Mouse (Mus musculus): ENCODE data around the gene Hnf1b. TPM values are rescaled to one million over a fixed set of nuclear protein-coding genes. Genes with fewer than 3 reads are reported as not detected.
A peak's percentile ranks its signal among the peaks of the same experiment; 100 is the strongest.

Hnf1b gene
- polyA plus RNA-seq, 1 experiment from 2014 or later = 15.1 TPM

- H3K4me2 ChIP-seq (ENCODE audit: low read length) = peak overlapping the region; percentile 31
- H3K27me3 ChIP-seq (replicated peaks; ENCODE audit: control insufficient read depth, insufficient read depth, low read length) = peaks cover 69% of the 10 kb centered on the region
- no peaks in the 10 kb centered on the region for H3K9me3 ChIP-seq (ENCODE audit: control insufficient read depth, low read length)
- under 1% methylated on average over 24 of the region's 24 CpGs for WGBS
- DNase-seq (ENCODE audit: low spot score) (peak; percentile 80), ATAC-seq (replicated peaks; ENCODE audit: low FRiP score, low TSS enrichment, low read depth) (0 out of 2 replicates have a peak, but pooled peaks have one; percentile 15)
- H3K36me3 ChIP-seq (ENCODE audit: control insufficient read depth, insufficient read depth, low read length) = no peaks in the 10 kb centered on the region
- H3K4me1 ChIP-seq (replicated peaks; ENCODE audit: control insufficient read depth, insufficient read depth, low read length) = 0 out of 2 replicates have a peak, but pooled peaks cover 2% of the 10 kb centered on the region
- peak overlapping the region; percentile 40 for H3K9ac ChIP-seq (ENCODE audit: low read length)
- peak overlapping the region; percentile 33; the same call in 1 of the 2 replicates for H3K27ac ChIP-seq (ENCODE audit: low read depth)
- peak overlapping the region; percentile 37 for H3K4me3 ChIP-seq (ENCODE audit: low read depth, low read length)
Observed at GRCm38 (mm10) chr11:83850586-83851272, 866 bp downstream of the Hnf1b start.

GRCm38 (mm10) chr11:83851273-83852015 is 1.6 kb downstream of the Hnf1b start:
- H3K9ac ChIP-seq (ENCODE audit: low read length) = peak overlapping the region; percentile 40
- H3K27me3 ChIP-seq (replicated peaks; ENCODE audit: control insufficient read depth, insufficient read depth, low read length) = peaks cover 76% of the 10 kb centered on the region
- ATAC-seq (replicated peaks; ENCODE audit: low FRiP score, low TSS enrichment, low read depth) = 0 out of 2 replicates have a peak, but pooled peaks have one; percentile 29
- peak overlapping the region; percentile 37 for H3K4me3 ChIP-seq (ENCODE audit: low read depth, low read length)
- under 1% methylated on average over 36 of the region's 36 CpGs for WGBS
- 0 out of 2 replicates have a peak, but pooled peaks cover 2% of the 10 kb centered on the region for H3K4me1 ChIP-seq (replicated peaks; ENCODE audit: control insufficient read depth, insufficient read depth, low read length)
- no peaks in the 10 kb centered on the region for H3K36me3 ChIP-seq (ENCODE audit: control insufficient read depth, insufficient read depth, low read length)
- peak overlapping the region; percentile 77 for H3K27ac ChIP-seq (ENCODE audit: low read depth)
- H3K9me3 ChIP-seq (ENCODE audit: control insufficient read depth, low read length) = no peaks in the 10 kb centered on the region
- peak overlapping the region; percentile 31 for H3K4me2 ChIP-seq (ENCODE audit: low read length)
- DNase-seq (ENCODE audit: low spot score) = peak; percentile 76

GRCm38 (mm10) chr11:83852016-83852355 is 2.1 kb downstream of the Hnf1b start:
- H3K9ac ChIP-seq (ENCODE audit: low read length) = peak overlapping the region; percentile 40
- H3K4me1 ChIP-seq (replicated peaks; ENCODE audit: control insufficient read depth, insufficient read depth, low read length) = 0 out of 2 replicates have a peak, but pooled peaks cover 2% of the 10 kb centered on the region
- peak overlapping the region; percentile 37 for H3K4me3 ChIP-seq (ENCODE audit: low read depth, low read length)
- WGBS = under 1% methylated on average over 24 of the region's 24 CpGs
- peak overlapping the region; percentile 77 for H3K27ac ChIP-seq (ENCODE audit: low read depth)
- no peaks in the 10 kb centered on the region for H3K36me3 ChIP-seq (ENCODE audit: control insufficient read depth, insufficient read depth, low read length)
- ATAC-seq (replicated peaks; ENCODE audit: low FRiP score, low TSS enrichment, low read depth) = peak; percentile 36; the same call in 1 of the 2 replicates
- no peak for DNase-seq (ENCODE audit: low spot score)
- peak overlapping the region; percentile 31 for H3K4me2 ChIP-seq (ENCODE audit: low read length)
- H3K9me3 ChIP-seq (ENCODE audit: control insufficient read depth, low read length) = no peaks in the 10 kb centered on the region
- peaks cover 80% of the 10 kb centered on the region for H3K27me3 ChIP-seq (replicated peaks; ENCODE audit: control insufficient read depth, insufficient read depth, low read length)

- WGBS = under 1% methylated on average over 38 of the region's 38 CpGs
- Histone ChIP-seq H3K27me3 (replicated peaks; ENCODE audit: control insufficient read depth, insufficient read depth, low read length) (peaks cover 83% of the 10 kb centered on the region), H3K9me3 (ENCODE audit: control insufficient read depth, low read length) (no peaks in the 10 kb centered on the region), H3K9ac (ENCODE audit: low read length) (peak overlapping the region; percentile 48), H3K4me2 (ENCODE audit: low read length) (peak overlapping the region; percentile 38), H3K36me3 (ENCODE audit: control insufficient read depth, insufficient read depth, low read length) (no peaks in the 10 kb centered on the region), H3K4me1 (replicated peaks; ENCODE audit: control insufficient read depth, insufficient read depth, low read length) (0 out of 2 replicates have a peak, but pooled peaks cover 2% of the 10 kb centered on the region), H3K27ac (ENCODE audit: low read depth) (peak overlapping the region; percentile 77), H3K4me3 (ENCODE audit: low read depth, low read length) (peak overlapping the region; percentile 37)
- ATAC-seq (replicated peaks; ENCODE audit: low FRiP score, low TSS enrichment, low read depth) (peak; percentile 34), DNase-seq (ENCODE audit: low spot score) (peak; percentile 84)
Observed at GRCm38 (mm10) chr11:83852501-83853211, 2.8 kb downstream of the Hnf1b start.

- Histone ChIP-seq H3K4me1 (replicated peaks; ENCODE audit: control insufficient read depth, insufficient read depth, low read length) (0 out of 2 replicates have a peak, but pooled peaks cover 2% of the 10 kb centered on the region), H3K36me3 (ENCODE audit: control insufficient read depth, insufficient read depth, low read length) (no peaks in the 10 kb centered on the region), H3K9me3 (ENCODE audit: control insufficient read depth, low read length) (no peaks in the 10 kb centered on the region), H3K4me3 (ENCODE audit: low read depth, low read length) (peak overlapping the region; percentile 37), H3K27ac (ENCODE audit: low read depth) (peak overlapping the region; percentile 77), H3K4me2 (ENCODE audit: low read length) (peak overlapping the region; percentile 38), H3K9ac (ENCODE audit: low read length) (peak overlapping the region; percentile 48), H3K27me3 (replicated peaks; ENCODE audit: control insufficient read depth, insufficient read depth, low read length) (peaks cover 80% of the 10 kb centered on the region)
- under 1% methylated on average over 33 of the region's 33 CpGs for WGBS
- no peak for ATAC-seq (replicated peaks; ENCODE audit: low FRiP score, low TSS enrichment, low read depth)
- DNase-seq (ENCODE audit: low spot score) = no peak
Observed at GRCm38 (mm10) chr11:83853221-83853792, 3.4 kb downstream of the Hnf1b start.

GRCm38 (mm10) chr11:83854091-83854490 is 4.2 kb downstream of the Hnf1b start:
- Histone ChIP-seq H3K4me3 (ENCODE audit: low read depth, low read length) (peak overlapping the region; percentile 37), H3K4me2 (ENCODE audit: low read length) (peak overlapping the region; percentile 38), H3K27me3 (replicated peaks; ENCODE audit: control insufficient read depth, insufficient read depth, low read length) (peaks cover 76% of the 10 kb centered on the region), H3K36me3 (ENCODE audit: control insufficient read depth, insufficient read depth, low read length) (no peaks in the 10 kb centered on the region), H3K9me3 (ENCODE audit: control insufficient read depth, low read length) (no peaks in the 10 kb centered on the region), H3K27ac (ENCODE audit: low read depth) (no peak overlapping the region), H3K4me1 (replicated peaks; ENCODE audit: control insufficient read depth, insufficient read depth, low read length) (0 out of 2 replicates have a peak, but pooled peaks cover 2% of the 10 kb centered on the region), H3K9ac (ENCODE audit: low read length) (peak overlapping the region; percentile 48)
- WGBS = 7% methylated on average over 10 of the region's 10 CpGs
- ATAC-seq (replicated peaks; ENCODE audit: low FRiP score, low TSS enrichment, low read depth) = no peak
- no peak for DNase-seq (ENCODE audit: low spot score)

- ATAC-seq (replicated peaks; ENCODE audit: low FRiP score, low TSS enrichment, low read depth) (no peak), DNase-seq (ENCODE audit: low spot score) (no peak)
- 7% methylated on average over 2 of the region's 2 CpGs for WGBS
- Histone ChIP-seq H3K4me1 (replicated peaks; ENCODE audit: control insufficient read depth, insufficient read depth, low read length) (0 out of 2 replicates have a peak, but pooled peaks cover 2% of the 10 kb centered on the region), H3K9me3 (ENCODE audit: control insufficient read depth, low read length) (no peaks in the 10 kb centered on the region), H3K4me2 (ENCODE audit: low read length) (peak overlapping the region; percentile 26), H3K27me3 (replicated peaks; ENCODE audit: control insufficient read depth, insufficient read depth, low read length) (peaks cover 72% of the 10 kb centered on the region), H3K4me3 (ENCODE audit: low read depth, low read length) (no peak overlapping the region), H3K9ac (ENCODE audit: low read length) (0 out of 2 replicates have a peak overlapping the region, but pooled peaks have one; percentile 8), H3K36me3 (ENCODE audit: control insufficient read depth, insufficient read depth, low read length) (no peaks in the 10 kb centered on the region), H3K27ac (ENCODE audit: low read depth) (no peak overlapping the region)
Observed at GRCm38 (mm10) chr11:83854707-83855106, 4.8 kb downstream of the Hnf1b start.

- Histone ChIP-seq H3K9me3 (ENCODE audit: control insufficient read depth, low read length) (no peaks in the 10 kb centered on the region), H3K9ac (ENCODE audit: low read length) (no peak overlapping the region), H3K4me1 (replicated peaks; ENCODE audit: control insufficient read depth, insufficient read depth, low read length) (no peaks in the 10 kb centered on the region), H3K36me3 (ENCODE audit: control insufficient read depth, insufficient read depth, low read length) (no peaks in the 10 kb centered on the region), H3K27me3 (replicated peaks; ENCODE audit: control insufficient read depth, insufficient read depth, low read length) (peaks cover 47% of the 10 kb centered on the region), H3K4me2 (ENCODE audit: low read length) (no peak overlapping the region), H3K27ac (ENCODE audit: low read depth) (no peak overlapping the region), H3K4me3 (ENCODE audit: low read depth, low read length) (no peak overlapping the region)
- no peak for ATAC-seq (replicated peaks; ENCODE audit: low FRiP score, low TSS enrichment, low read depth)
- WGBS = 72% methylated on average over 1 of the region's 1 CpGs
- no peak for DNase-seq (ENCODE audit: low spot score)
Observed at GRCm38 (mm10) chr11:83857256-83857655, 7.4 kb downstream of the Hnf1b start.

Measured in intestine, embryonic 14.5 days (tissue).